Mouse (Mus musculus) heart, embryonic 16.5 days (tissue): ENCODE data around the gene Olfr390. TPM values are rescaled to one million over a fixed set of nuclear protein-coding genes. Genes with fewer than 3 reads are reported as not detected.

Experiments
- ATAC-seq: fragments of 200-750 bp; cut with Nextera tagmentation; replicated peaks from 2 replicates; pipeline ENCODE4 v1.8.0; 2017; ENCODE audit warnings: moderate number of reproducible peaks; ENCODE audit not compliant: insufficient read depth, low FRiP score; ENCODE audit errors: extremely low read depth
- H3K27ac ChIP-seq: fragments of 300-500 bp; sonication (generic); 2 replicates; pipeline ENCODE4 v1.5.1; 2014; ENCODE audit warnings: mild to moderate bottlenecking, low read length, control low read depth, moderate library complexity
- H3K27me3 ChIP-seq: fragments of 300-500 bp; sonication (generic); 2 replicates; pipeline ENCODE4 v1.6.1; 2014; ENCODE audit warnings: low read length, mixed read lengths; ENCODE audit not compliant: control insufficient read depth, insufficient read depth
- H3K36me3 ChIP-seq: fragments of 300-500 bp; sonication (generic); 2 replicates; pipeline ENCODE4 v1.6.1; 2014; ENCODE audit not compliant: control insufficient read depth, insufficient read depth
- H3K4me1 ChIP-seq: fragments of 300-500 bp; sonication (generic); 2 replicates; pipeline ENCODE4 v1.6.1; 2014; ENCODE audit warnings: low read length, mixed read lengths; ENCODE audit not compliant: control insufficient read depth, insufficient read depth
- H3K4me2 ChIP-seq: fragments of 300-500 bp; sonication (generic); 2 replicates; pipeline ENCODE4 v1.6.1; 2014; ENCODE audit warnings: low read depth, mild to moderate bottlenecking, control low read depth, low read length
- H3K4me3 ChIP-seq: fragments of 300-500 bp; sonication (generic); 2 replicates; pipeline ENCODE4 v1.5.1; 2014; ENCODE audit warnings: mild to moderate bottlenecking, control low read depth, low read length
- H3K9ac ChIP-seq: fragments of 300-500 bp; sonication (generic); 2 replicates; pipeline ENCODE4 v1.6.1; 2014; ENCODE audit warnings: low read length, control low read depth
- H3K9me3 ChIP-seq: fragments of 300-500 bp; sonication (generic); replicated peaks from 2 replicates; pipeline ENCODE4 v1.6.1; 2016; ENCODE audit warnings: low read length; ENCODE audit not compliant: control insufficient read depth
- WGBS: fragments of 180-500 bp; shearing (Covaris S2); extraction: QIAGEN DNeasy Blood & Tissue Kit; methylation state at CpG from one replicate; pipeline ENCODE4 v1.1.7; 2014; 5-methylcytosine and 5-hydroxymethylcytosine counted together
- polyA plus RNA-seq: library from polyadenylated mRNA; unstranded; fragments of >200 nt; fragmentation: Nextera tagmentation; extraction: Ambion mirVana; gene quantifications from 2 replicates; pipeline ENCODE4 v1.2.1, GENCODE M21; 2015

Gene Olfr390
- not detected in 2 replicates for polyA plus RNA-seq

DNA sequence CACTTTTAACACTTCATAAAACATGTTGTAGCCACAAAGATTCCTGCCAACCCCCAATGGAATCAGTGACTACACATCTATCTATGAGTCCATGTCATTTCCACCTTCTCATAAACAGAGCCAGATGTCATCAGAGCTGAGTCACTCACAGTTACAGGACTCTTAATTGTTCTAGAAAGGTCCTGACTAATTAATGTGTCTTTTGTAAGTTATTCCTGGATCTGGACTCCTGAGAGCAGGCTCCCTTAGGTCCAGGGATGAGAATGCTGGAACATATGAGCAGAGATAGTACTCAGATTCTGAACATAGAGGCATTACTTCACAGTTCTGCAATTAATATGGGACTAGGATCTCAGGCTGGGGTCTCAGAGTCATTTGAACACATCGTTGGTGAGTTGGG, at the start of gene Olfr390:
Olfr390 (plus strand) TSS at position 301 of the 400 bp plus-strand sequence.
- Histone ChIP-seq H3K9ac (no peak within 1 kb of the TSS), H3K4me1 (no peaks in the 10 kb centered on the region), H3K27me3 (no peaks in the 10 kb centered on the region), H3K36me3 (no peaks in the 10 kb centered on the region), H3K4me2 (no peak within 1 kb of the TSS), H3K9me3 (peaks cover 4% of the 10 kb centered on the region; the same call in 1 of the 2 replicates), H3K27ac (no peak within 1 kb of the TSS), H3K4me3 (no peak within 1 kb of the TSS)
- no peak for ATAC-seq
- 66% methylated on average over 1 of the region's 1 CpGs for WGBS

DNA sequence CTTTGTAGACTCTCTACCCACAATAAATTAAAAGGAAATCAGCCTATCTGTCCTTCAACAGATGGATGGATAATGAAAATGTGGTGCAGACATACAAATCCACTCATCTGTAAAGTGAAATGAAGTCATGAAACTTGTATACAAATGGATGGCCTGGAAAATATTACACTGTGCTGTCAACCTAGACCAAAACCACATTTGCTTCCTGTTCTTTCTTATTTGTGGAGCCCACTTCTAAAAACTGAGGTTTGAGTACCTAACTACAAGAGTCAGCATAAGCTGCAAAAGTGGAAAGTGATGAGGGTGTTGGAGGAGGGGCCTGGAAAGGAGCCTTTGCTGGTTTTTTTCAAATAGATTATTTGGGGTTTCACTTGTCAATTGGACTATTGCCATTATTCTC, 23.6 kb upstream of the Olfr390 start:
- no peaks in the 10 kb centered on the region for H3K27me3 ChIP-seq
- no peaks in the 10 kb centered on the region for H3K4me1 ChIP-seq
- no peak overlapping the region for H3K9ac ChIP-seq
- no peaks in the 10 kb centered on the region for H3K36me3 ChIP-seq
- peaks cover 3% of the 10 kb centered on the region; the same call in 1 of the 2 replicates for H3K9me3 ChIP-seq
- no peak overlapping the region for H3K27ac ChIP-seq
- no peak overlapping the region for H3K4me2 ChIP-seq
- H3K4me3 ChIP-seq, result no peak overlapping the region
- ATAC-seq, result no peak

DNA sequence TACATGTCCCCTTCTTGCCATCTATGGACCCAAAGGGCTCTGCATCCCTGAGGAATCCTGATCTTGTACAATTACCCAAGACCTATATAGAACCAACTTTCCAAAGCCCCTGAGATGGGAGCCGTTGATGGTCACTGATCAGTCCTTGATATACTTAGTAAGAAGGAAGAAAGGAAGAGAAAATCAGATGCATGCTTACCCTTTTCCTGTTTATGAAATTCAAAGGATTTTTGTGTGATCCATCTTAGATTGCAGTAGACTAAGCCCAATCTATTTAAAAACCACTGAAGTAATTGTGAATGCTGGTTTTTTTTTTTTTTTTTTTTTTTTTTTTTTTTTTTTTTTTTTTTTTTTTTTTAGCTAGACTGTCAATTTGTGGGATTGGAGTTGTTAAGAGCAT, 2.2 kb upstream of the Olfr390 start, which contains the start of gene Olfr389:
Olfr389 (minus strand) TSS at position 101 of the 400 bp plus-strand sequence.
- Histone ChIP-seq H3K4me3 (no peak within 1 kb of the TSS), H3K4me2 (no peak within 1 kb of the TSS), H3K36me3 (no peaks in the 10 kb centered on the region), H3K27ac (no peak within 1 kb of the TSS), H3K9me3 (no peaks in the 10 kb centered on the region), H3K9ac (no peak within 1 kb of the TSS), H3K27me3 (no peaks in the 10 kb centered on the region), H3K4me1 (no peaks in the 10 kb centered on the region)
- ATAC-seq, result no peak
- 75% methylated on average over 1 of the region's 1 CpGs for WGBS

DNA sequence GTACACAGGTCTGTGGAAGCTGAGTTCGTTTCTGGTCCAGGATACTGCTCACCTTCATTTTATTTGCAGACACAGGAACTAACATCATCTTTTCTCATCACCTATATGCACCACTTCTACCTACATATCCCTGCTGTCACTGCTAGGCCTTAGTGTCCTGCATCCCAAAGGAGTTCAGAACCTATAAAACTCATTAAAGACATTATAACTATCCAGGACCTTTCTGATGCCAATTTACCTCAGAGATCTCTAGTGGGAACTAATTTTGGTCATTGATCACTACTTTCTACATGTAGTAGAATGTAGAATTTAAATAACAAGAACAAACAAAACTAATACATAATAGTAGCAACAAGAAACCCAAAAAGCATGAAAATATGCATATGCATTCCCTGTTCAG, 20.2 kb downstream of the Olfr390 start, which contains the start of gene Olfr391-ps:
Olfr391-ps (minus strand) TSS at position 101 of the 400 bp plus-strand sequence.
- 26% methylated on average over 1 of the region's 1 CpGs for WGBS
- Histone ChIP-seq H3K9me3 (0 out of 2 replicates have a peak, but pooled peaks cover 2% of the 10 kb centered on the region), H3K27ac (no peak within 1 kb of the TSS), H3K27me3 (no peaks in the 10 kb centered on the region), H3K4me3 (no peak within 1 kb of the TSS), H3K9ac (no peak within 1 kb of the TSS), H3K4me2 (no peak within 1 kb of the TSS), H3K36me3 (no peaks in the 10 kb centered on the region), H3K4me1 (no peaks in the 10 kb centered on the region)
- no peak for ATAC-seq

DNA sequence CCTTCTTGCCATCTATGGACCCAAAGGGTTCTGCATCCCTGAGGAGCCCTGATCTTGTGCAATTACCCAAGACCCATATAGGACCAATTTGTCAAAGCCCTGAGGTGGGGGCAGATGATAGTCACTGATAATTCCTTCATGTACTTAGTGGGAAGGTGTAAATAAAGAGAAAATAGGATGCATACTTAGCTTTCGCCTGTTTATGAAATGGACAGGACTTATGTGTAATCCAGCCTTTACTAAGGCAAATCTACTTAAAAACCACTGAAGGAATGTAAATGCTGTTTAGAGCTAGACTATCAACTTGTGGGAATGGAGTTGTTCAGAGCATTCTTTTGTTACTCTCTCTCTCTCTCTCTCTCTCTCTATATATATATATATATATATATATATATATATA, 34.2 kb downstream of the Olfr390 start, which contains the start of gene Olfr392:
Olfr392 (minus strand) TSS at position 101 of the 400 bp plus-strand sequence.
- Histone ChIP-seq H3K27ac (no peak within 1 kb of the TSS), H3K36me3 (no peaks in the 10 kb centered on the region), H3K4me2 (no peak within 1 kb of the TSS), H3K4me1 (no peaks in the 10 kb centered on the region), H3K9me3 (no peaks in the 10 kb centered on the region; the same call in 1 of the 2 replicates), H3K4me3 (no peak within 1 kb of the TSS), H3K27me3 (no peaks in the 10 kb centered on the region), H3K9ac (no peak within 1 kb of the TSS)
- WGBS, result 86% methylated on average over 1 of the region's 1 CpGs
- no peak for ATAC-seq

Other genes with a start within 250 kb of the Olfr390 start
- gene Olfr385, start 190.0 kb upstream of the Olfr390 start, polyA plus RNA-seq, result not detected in 2 replicates
- not detected in 2 replicates for gene Olfr384, start 184.4 kb upstream of the Olfr390 start, polyA plus RNA-seq
- not detected in 2 replicates for gene Zfp735, start 94.2 kb upstream of the Olfr390 start, polyA plus RNA-seq
- not detected in 2 replicates for gene Olfr389, start 2.3 kb upstream of the Olfr390 start, polyA plus RNA-seq
- gene Olfr391-ps, start 20.1 kb downstream of the Olfr390 start, polyA plus RNA-seq, result not detected in 2 replicates
- gene Olfr392, start 34.1 kb downstream of the Olfr390 start, polyA plus RNA-seq, result not detected in 2 replicates
- gene Olfr393, start 68.5 kb downstream of the Olfr390 start, polyA plus RNA-seq, result not detected in 2 replicates
- gene Olfr394, start 107.8 kb downstream of the Olfr390 start, polyA plus RNA-seq, result not detected in 2 replicates
- not detected in 2 replicates for gene Olfr395, start 126.3 kb downstream of the Olfr390 start, polyA plus RNA-seq
- not detected in 2 replicates for gene Olfr23, start 153.7 kb downstream of the Olfr390 start, polyA plus RNA-seq
- gene Olfr397, start 177.9 kb downstream of the Olfr390 start, polyA plus RNA-seq, result not detected in 2 replicates
- not detected in 2 replicates for gene Olfr398, start 207.4 kb downstream of the Olfr390 start, polyA plus RNA-seq